Mouse (Mus musculus): ENCODE measurements around the gene Gldc. TPM values are rescaled to one million over a fixed set of nuclear protein-coding genes. Genes with fewer than 3 reads are reported as not detected.

Gene Gldc
- total RNA-seq, 2 experiments from 2014 or later: 0.11 TPM; not detected in 1

DNA sequence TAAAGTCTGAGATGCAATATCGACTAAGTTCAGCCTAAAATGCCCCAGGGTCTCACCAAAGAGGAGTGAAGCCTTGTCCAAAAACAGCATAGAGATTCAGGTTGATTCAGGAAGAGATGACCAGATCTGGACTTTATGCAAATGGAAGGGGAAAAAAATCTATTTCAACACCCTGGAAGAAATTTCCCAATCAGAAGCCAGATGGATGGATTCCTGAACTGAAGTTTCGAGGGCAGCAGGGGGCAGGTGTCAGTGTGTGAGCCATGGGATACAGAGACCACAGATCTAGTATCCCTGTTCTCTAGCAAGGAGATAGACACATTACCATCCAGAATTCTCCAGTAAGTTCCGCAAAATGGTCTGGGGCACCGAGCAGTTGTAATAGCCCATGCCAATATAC, 17.0 kb downstream of the Gldc start:
- no peak for DNase-seq

- DNase-seq: no peak
Observed at GRCm38 (mm10) chr19:30157031-30157687, 18.1 kb downstream of the Gldc start.

- DNase-seq: no peak
Observed at GRCm38 (mm10) chr19:30153729-30154128, 21.5 kb downstream of the Gldc start.

- no peak for DNase-seq
Observed at GRCm38 (mm10) chr19:30151290-30151689, 23.9 kb downstream of the Gldc start.

DNA sequence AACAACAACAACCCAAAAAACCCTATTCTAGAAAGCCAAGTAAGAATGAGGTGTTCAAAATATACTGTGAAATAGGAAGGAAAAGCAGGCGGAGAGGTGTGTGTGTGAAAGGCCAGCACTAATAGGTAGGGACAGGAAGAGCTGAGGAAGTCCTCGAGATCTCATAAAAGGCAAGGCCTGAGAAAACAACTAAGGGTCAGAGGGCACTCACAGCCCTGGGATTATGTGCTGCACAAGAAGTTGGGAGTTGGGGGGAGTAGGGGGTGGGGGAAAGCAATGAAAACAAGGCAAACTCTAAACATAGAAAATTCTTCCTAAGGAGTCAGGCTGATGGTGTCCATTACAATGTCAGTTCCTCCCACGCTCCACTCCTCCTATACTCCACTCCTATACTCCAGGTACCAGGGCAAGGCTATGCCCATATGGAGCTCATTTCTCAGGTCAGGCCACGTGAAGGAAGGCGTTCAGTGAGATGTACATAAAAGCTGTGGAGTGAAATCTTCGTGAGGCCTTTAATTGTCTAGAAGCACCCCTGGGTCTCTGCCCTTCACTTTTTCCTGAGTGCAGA, 25.9 kb downstream of the Gldc start:
- no peak for DNase-seq

GRCm38 (mm10) chr19:30147306-30147705, 27.9 kb downstream of the Gldc start:
- DNase-seq: no peak

DNA sequence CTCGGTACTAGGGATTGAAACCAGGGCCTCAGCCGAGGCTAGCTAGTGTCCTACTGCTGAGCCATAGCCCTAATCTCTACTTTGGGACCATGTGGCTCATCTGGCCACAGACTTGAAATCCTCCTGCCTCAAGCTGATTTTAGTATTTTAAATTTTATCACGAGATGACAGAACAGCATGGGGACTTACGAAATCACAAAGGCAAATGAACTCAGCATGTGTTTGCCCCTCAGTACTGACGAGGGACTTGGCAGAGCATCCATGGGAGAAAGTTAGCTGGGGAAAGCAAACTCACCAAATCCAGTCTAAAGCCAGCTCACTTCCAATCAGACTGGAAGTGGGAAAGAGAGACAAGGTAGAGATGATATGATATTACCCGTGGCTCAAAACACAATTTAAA, 28.5 kb downstream of the Gldc start:
- no peak for DNase-seq

GRCm38 (mm10) chr19:30145106-30145505, 30.1 kb downstream of the Gldc start:
- no peak for DNase-seq

DNA sequence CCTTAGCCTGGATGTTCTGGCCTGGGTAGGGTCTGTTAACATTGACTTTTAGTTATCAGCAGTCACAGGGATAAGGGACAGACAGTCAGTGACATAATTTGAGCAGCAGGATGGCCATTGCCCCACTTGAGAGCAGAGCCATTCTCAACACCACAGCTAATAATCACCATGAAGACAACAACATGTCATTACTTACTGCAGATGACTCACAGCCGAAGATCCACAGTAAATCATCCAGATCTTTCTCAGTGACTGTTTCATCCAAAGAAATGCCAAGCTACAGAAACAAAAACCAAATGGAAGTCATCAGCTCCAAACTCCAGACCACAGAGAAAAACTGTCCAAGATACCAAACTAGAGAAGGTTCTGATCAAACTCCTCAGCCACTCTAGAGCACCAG, 38.9 kb downstream of the Gldc start:
- DNase-seq: no peak

DNA sequence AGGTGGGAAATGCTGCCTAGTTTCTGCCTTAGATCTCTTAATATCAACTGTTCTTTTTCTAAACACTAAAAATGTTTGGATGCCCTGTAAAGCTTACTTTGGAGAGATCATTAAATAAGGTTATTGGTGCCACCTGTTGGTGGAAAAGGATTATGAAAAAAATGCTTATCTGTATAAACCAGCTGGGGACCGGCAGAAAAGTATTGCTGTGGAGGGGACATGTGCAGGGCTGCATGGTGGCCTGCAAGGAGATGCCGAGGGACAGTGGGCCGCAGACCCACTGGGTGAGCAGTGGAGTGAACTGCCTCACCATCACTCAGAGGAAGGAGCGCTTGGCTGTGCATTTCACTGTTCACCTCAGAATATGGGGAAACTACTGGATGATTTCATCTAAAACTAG, 47.1 kb downstream of the Gldc start:
- no peak for DNase-seq

DNA sequence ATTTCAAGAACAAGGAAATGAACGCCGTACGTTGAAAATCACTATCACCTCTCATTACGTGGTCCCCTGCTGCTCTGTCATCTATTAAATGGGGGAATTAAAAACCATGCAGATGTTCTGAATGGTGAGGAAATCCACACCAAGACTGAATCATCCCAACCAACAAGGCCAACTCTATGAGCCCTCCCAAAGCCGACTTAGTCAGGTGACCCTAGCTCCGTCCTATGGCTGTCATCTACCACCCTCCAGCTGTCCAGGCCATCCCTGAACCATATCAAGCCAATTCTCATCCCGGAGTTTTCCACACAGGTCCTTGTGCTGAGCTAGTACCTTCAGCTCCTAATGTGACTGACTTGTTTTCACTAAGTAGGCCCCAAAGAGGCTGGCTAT, 49.6 kb downstream of the Gldc start:
- DNase-seq: no peak

DNA sequence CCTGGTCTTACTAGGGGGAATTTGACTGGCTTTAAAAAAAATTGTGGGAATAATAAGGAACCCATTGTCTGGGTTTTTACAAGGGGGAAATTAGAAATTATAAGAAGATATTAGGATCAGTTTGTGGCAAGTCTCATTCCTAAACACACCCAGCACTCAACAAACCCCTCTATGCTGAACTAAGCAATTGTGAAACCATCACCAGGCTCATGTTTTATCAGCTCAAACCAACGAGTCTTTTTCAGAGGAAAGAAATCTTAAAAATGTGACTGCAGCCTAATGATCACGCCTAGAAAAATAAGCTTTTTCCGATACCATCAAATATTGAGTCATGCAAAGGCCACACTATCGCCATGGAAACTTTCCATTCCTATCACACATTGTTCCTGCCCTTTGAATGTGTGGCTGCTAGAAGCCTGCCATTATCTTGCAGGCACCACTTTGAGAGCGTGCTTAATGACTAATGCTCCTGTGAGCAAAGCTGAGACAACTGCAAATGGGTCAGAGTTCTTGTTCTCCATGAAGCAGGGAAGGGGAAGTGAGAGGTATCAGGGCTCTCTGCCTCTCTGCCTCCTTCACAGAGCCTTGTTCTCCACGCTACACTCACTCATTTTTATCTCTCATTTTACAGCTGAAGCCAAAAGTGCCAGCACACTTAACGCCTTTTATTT, 50.1 kb downstream of the Gldc start:
- no peak for DNase-seq

DNA sequence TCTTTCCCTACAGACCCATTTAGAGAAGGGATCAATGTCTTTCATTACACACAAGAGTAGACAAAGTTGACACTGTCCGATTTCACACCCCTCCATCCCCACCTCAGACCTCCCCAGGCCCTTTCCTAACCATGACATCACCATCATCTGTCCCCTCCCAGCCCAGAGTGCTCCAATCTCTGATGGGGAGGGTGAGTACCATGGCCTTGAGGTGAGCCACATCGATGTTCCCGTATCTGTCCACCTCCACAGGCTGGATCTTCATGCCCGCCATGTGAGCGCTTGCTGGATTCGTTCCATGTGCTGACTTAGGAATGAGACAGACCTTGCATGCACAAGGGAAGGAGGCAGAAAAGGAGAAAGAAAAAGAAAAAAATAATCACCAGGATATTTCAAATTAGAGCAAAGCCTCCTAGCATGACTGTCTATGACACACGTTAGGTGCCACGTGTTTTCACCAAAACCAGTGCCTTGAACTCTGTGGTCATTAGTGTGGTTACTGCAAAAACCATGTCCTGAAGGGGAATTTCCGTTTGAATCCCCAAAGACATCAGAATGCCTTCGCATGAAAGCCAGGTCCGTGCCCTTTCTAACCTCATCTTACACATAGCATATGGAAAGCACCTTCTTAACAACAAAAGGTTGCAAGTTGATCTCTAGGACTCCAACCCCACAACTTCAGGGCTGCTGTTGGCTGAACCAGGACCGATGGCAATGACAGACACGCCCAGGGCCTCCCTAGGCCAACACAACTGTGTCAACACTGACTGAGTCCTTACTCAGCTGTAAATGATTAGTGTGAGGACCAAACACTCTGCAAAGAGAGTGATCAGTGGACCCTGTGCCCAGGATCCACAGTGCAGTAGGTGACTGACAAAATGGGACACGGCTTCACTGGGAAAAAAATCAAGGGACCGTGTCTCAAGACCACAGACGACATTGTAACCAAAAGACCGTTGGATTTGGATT, 56.6 kb downstream of the Gldc start:
- no peak for DNase-seq

GRCm38 (mm10) chr19:30117775-30118174, 57.5 kb downstream of the Gldc start:
- no peak for DNase-seq

GRCm38 (mm10) chr19:30117241-30117640, 58.0 kb downstream of the Gldc start:
- DNase-seq: no peak

- DNase-seq: no peak
Observed at GRCm38 (mm10) chr19:30115606-30116005, 59.6 kb downstream of the Gldc start.

DNA sequence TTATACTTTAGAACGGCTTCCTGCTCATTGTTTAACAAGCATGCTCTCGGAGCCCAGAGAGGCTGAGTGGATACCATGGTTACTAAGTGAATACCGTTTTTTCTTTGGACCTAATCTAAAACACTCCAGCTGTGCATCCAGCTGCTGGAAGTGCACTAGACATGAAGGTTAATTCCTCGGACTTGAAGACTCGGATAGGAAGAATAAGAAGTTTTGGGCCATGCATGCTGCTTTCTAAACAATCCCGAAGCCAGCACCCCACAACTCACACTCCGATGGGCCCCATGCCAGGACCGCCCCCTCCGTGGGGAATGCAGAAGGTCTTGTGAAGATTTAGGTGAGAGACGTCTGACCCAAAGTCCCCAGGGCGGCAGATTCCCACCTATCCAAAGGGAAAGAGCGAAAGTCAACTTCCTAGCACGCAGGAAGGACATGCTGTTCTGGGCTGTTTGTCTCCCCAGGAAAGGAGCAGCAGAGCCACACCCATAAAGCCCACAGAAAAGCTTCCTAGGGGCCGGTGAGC, 60.2 kb downstream of the Gldc start:
- no peak for DNase-seq

DNA sequence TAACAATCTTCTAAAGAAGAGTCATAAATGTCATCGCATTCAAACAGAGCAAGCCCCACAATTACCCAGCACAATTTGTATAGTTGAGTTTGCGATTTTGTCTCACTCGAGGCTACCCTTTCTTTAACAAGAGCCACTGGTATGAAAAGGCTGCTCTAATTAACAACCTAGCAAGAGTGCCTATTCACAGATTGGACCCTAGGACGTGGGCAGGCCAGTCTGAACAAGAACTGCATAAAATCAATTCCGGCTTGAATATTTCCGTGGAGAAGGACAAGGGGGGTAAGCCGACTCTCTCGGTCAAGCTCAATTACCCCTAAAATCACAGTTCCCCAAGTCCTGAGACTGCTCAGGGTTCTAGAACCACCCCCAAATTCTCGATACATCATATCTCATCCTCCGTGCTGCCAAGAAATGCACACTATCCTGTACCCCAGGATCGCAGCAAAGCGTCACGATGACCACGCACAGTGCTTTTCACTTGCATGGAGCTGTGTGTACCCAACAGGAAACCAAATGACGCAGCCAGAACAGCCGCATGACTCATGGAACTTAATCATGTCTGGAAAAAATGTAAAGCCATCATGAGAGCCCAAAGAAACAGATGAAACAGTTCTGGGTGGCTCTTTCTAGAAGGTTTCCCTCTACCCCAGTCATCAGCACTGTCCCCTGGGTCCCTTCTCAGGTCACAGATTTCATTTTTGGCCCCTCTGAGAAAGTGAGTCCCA, 62.1 kb downstream of the Gldc start:
- no peak for DNase-seq

DNA sequence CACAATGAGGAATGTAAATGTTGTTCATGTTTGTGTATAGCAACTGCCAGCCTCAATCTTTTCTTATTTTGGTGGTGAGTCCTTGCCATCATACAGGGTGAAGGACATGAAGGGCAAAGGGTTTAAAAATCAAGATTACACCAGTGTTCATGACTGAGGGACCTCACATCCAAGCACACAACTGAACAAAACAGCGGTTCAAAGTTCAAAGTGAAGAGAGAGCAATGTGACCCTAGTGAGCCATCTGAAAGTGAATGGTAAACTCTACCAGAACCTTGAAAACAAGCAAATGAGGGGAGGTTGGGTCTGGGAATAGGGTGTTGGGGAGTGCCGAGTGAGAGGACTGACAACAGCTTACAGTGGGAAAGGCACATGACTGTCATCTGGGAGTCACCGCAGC, 63.8 kb downstream of the Gldc start:
- no peak for DNase-seq

DNA sequence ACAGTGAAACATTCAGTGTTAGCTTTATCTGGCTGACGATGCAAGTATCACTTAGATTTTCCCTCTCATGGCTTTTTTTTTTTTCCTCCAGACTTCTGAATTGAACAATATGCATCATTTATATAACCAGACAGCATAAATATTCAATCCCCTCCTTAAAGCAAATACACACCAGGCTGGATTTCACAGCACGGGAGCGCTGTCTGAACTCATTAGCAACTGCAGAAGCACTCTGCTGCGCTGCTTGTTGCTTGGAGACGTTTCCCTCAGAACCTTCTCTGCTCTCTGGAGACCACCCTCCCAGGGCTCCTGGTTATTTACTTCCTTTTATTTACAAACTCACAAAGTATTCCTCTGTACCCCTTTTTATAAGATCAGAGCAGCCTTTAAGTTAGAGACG, 66.1 kb downstream of the Gldc start:
- no peak for DNase-seq

- no peak for DNase-seq
Observed at GRCm38 (mm10) chr19:30108616-30109015, 66.6 kb downstream of the Gldc start.

All from gastrocnemius, postnatal 25 days (tissue).